Mouse (Mus musculus) heart, embryonic 13.5 days (tissue): ENCODE results near the gene Nme2. TPM values are rescaled to one million over a fixed set of nuclear protein-coding genes. Genes with fewer than 3 reads are reported as not detected.

Experiments
- ATAC-seq: fragments of 200-750 bp; cut with Nextera tagmentation; 2 replicates; pipeline ENCODE4 v1.8.0; 2017; ENCODE audit warnings: moderate TSS enrichment; ENCODE audit not compliant: insufficient number of reproducible peaks, low FRiP score, low TSS enrichment; ENCODE audit errors: extremely low read depth
- H3K27ac ChIP-seq: fragments of 300-500 bp; sonication (generic); replicated peaks from 2 replicates; pipeline ENCODE4 v1.5.1; 2015; ENCODE audit warnings: moderate library complexity, mild to moderate bottlenecking, inconsistent platforms
- H3K27me3 ChIP-seq: fragments of 300-500 bp; sonication (generic); replicated peaks from 2 replicates; pipeline ENCODE4 v1.6.1; 2015; ENCODE audit warnings: mild to moderate bottlenecking, inconsistent platforms
- H3K36me3 ChIP-seq: fragments of 300-500 bp; sonication (generic); 2 replicates; pipeline ENCODE4 v1.6.1; 2015; ENCODE audit warnings: mild to moderate bottlenecking, inconsistent platforms
- H3K4me1 ChIP-seq: fragments of 300-500 bp; sonication (generic); 2 replicates; pipeline ENCODE4 v1.6.1; 2015; ENCODE audit warnings: inconsistent platforms
- H3K4me2 ChIP-seq: fragments of 300-500 bp; sonication (generic); 2 replicates; pipeline ENCODE4 v1.6.1; 2015; ENCODE audit warnings: inconsistent platforms, mild to moderate bottlenecking, moderate library complexity
- H3K4me3 ChIP-seq: fragments of 300-500 bp; sonication (generic); 2 replicates; pipeline ENCODE4 v1.5.1; 2015; ENCODE audit warnings: moderate library complexity, mild to moderate bottlenecking, inconsistent platforms
- H3K9ac ChIP-seq: fragments of 300-500 bp; sonication (generic); 2 replicates; pipeline ENCODE4 v1.6.1; 2015; ENCODE audit warnings: inconsistent platforms, mild to moderate bottlenecking, moderate library complexity
- H3K9me3 ChIP-seq: fragments of 300-500 bp; sonication (generic); 2 replicates; pipeline ENCODE4 v1.6.1; 2016; ENCODE audit warnings: inconsistent platforms
- WGBS: fragments of 180-500 bp; shearing (Covaris S2); methylation state at CpG from one replicate; pipeline ENCODE4 v1.1.7; 2015; ENCODE audit warnings: mixed read lengths; 5-methylcytosine and 5-hydroxymethylcytosine counted together
- polyA plus RNA-seq: library from polyadenylated mRNA; unstranded; fragments of >200 nt; fragmentation: Nextera tagmentation; extraction: Ambion mirVana; gene quantifications from 2 replicates; pipeline ENCODE4 v1.2.1, GENCODE M21; 2015

Nme2 gene
- polyA plus RNA-seq, 1 experiment from 2014 or later: 325 TPM

DNA sequence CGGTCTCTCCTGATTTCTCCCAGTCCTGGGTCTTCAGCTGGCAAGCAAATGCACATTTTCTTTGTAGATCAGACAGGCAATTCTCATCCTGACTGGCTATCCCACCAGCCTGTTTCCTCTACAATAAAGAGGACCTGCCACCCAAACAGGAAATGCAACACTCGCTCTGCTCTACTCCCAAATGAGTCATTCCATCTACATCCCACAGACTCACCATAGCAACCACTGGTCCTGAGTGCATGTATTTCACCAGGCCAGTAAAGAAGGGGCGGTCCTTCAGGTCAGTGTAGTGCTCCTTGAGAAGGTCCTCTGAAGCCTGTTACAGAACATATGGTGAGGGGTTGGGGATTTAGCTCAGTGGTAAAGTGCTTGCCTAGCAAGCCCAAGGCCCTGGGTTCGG lies 7.0 kb upstream of the Nme2 start:
- peaks cover 81% of the 10 kb centered on the region for H3K36me3 ChIP-seq
- no peak for ATAC-seq
- no peak overlapping the region for H3K4me2 ChIP-seq
- no peak overlapping the region for H3K4me3 ChIP-seq
- peaks cover 12% of the 10 kb centered on the region for H3K4me1 ChIP-seq
- no peaks in the 10 kb centered on the region for H3K9me3 ChIP-seq
- H3K27me3 ChIP-seq: no peaks in the 10 kb centered on the region
- whole genome bisulfite sequencing: 87% methylated on average over 4 of the region's 4 CpGs
- H3K27ac ChIP-seq: no peak overlapping the region
- H3K9ac ChIP-seq: no peak overlapping the region

DNA sequence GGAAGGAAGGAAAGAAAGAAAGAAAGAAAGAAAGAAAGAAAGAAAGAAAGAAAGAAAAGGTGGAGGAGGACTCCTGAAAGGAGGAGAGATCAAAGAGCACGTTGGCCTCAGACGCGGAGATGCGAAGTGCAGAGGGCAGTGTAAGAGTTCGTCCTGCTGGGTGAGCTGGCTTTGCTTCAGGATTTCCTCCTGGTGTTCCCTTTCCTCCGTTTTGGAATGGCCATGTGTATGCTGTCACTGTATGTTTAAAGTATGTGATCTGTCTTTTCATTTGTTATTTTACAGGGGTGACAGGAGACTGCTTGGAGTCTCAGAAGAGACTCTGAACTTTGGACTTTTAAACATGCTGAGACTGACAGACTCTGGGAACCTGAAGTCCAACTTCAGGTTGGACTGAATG lies 5.4 kb upstream of the Nme2 start:
- ATAC-seq: no peak
- H3K9me3 ChIP-seq: no peaks in the 10 kb centered on the region
- peaks cover 6% of the 10 kb centered on the region for H3K4me1 ChIP-seq
- no peak overlapping the region for H3K9ac ChIP-seq
- H3K4me3 ChIP-seq: no peak overlapping the region
- no peak overlapping the region for H3K4me2 ChIP-seq
- H3K27ac ChIP-seq: no peak overlapping the region
- peaks cover 86% of the 10 kb centered on the region for H3K36me3 ChIP-seq
- 87% methylated on average over 6 of the region's 6 CpGs for WGBS
- H3K27me3 ChIP-seq: no peaks in the 10 kb centered on the region

DNA sequence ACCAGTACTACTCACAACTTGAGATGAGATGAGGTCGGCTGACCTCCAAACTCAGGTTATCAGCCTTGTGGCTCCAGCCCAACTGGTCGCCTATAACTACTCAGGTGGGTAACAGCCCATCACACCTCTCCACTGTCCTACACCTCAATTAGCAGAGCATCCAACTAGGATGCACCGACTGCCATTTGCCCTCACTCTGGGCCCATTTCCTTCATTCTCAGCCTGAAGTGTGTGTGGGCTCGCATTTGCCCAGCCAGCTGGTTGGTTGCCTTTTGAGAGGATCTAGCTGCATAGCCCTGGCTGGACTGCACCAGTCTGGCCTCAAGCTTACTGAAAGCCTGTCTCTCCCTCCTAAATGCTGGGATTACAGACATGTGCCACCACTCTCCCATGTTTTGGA lies 1.7 kb upstream of the Nme2 start:
- Histone ChIP-seq H3K4me1 (peaks cover 29% of the 10 kb centered on the region), H3K4me3 (no peak overlapping the region), H3K27me3 (no peaks in the 10 kb centered on the region), H3K9me3 (no peaks in the 10 kb centered on the region), H3K27ac (no peak overlapping the region), H3K36me3 (peaks cover 67% of the 10 kb centered on the region), H3K4me2 (no peak overlapping the region), H3K9ac (no peak overlapping the region)
- no peak for ATAC-seq
- 65% methylated on average over 4 of the region's 4 CpGs for WGBS

DNA sequence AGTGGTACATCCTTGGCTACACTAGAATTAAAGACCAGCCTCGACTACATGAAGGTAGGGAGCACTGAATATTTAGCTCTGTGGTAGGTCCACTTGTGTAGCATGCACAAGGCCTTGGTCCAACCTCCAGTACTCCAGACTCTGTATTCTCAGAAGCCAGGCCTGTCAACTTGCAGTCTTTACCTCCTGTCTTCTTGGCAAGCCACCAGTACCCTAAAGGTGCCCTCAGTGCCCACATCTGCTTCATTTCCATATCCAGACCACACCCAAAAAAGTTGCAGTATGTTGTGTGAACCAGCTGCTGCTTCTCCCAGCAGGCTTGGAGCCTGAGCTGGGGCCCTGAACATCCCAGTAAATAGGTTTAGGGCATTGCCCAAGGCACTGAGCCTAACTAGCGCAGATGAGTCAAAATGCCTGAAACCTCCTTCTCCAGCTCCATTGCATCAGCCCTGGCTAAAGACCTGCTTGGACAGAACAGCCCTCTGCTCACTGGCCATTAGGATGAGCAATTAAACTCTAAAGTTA lies 1.0 kb upstream of the Nme2 start:
- H3K36me3 ChIP-seq: peaks cover 67% of the 10 kb centered on the region
- no peak overlapping the region for H3K9ac ChIP-seq
- no peak overlapping the region for H3K4me2 ChIP-seq
- no peak overlapping the region for H3K4me3 ChIP-seq
- no peak for ATAC-seq
- peaks cover 36% of the 10 kb centered on the region for H3K4me1 ChIP-seq
- H3K27me3 ChIP-seq: no peaks in the 10 kb centered on the region
- no peaks in the 10 kb centered on the region for H3K9me3 ChIP-seq
- no peak overlapping the region for H3K27ac ChIP-seq
- 90% methylated on average over 2 of the region's 2 CpGs for WGBS

DNA sequence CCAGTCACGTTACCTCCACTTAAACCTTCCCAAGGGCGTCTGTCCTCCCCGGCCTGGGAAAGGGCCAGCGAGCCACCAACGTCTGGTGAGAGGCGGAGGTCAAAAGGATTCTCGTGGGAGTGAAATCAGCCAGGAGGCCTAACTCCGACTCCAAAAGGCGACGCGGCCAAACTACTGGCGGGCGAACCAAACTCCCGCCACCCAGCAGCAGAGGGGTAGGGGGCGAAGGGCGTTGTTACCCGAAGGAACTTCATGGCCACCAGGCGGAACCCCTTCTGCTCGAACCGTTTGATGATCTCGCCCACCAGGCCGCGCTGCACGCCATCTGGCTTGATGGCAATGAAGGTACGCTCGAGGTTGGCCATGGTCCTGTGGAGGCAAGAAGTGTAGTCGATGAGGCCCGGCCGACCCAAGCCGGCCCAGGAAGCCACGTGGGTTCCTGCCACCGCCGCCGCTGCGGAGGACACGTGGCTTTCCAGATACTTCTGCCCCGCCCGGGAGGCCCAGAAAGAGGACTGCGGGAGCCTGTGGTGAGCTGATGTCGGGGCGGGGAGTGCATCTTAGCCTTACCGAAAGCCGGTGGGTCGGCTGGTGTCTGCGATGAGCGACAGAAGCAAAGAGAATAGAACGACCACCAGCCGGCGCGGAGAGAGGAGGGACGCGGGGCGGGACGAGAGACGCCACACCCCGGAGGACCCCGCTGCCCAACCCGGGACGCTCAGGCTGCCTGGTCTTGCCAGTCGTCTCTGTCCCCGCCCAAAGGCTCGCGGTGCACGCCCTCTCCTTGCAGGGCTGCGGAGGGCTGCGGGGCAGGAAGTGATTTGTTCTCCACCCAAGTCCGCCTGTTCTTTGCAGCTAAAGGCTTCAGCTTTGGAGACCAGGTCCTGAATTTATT lies 556 bp downstream of the Nme2 start:
- WGBS: under 1% methylated on average over 67 of the region's 67 CpGs
- peak; percentile 91 for ATAC-seq
- Histone ChIP-seq H3K4me2 (peak overlapping the region; percentile 86), H3K9ac (peak overlapping the region; percentile 87), H3K27me3 (no peaks in the 10 kb centered on the region), H3K36me3 (peaks cover 68% of the 10 kb centered on the region), H3K9me3 (no peaks in the 10 kb centered on the region), H3K4me3 (peak overlapping the region; percentile 71), H3K27ac (peak overlapping the region; percentile 94), H3K4me1 (peaks cover 36% of the 10 kb centered on the region)

DNA sequence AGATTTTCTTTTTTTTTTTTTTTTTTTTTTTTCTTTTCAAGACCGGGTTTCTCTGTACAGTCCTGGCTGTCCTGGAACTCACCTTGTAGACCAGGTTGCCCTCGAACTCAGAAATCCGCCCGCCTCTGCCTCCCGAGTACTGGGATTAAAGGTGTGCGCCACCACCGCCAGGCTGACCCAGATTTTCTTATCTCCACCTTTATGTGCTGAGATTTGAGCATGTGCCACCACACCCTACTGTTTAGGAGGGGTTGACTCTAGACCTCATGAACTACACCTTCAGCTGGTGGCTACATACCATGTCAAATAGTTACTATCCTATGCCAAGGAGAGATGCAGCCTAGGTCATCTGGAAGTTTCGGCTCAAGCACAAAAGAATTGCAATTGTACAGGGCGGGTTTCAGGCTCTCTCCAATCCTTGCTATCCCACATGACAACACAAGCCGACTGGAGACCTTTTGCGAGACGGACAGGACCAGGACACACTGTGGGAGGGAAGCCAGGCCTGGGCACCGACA lies 1.3 kb downstream of the Nme2 start:
- Histone ChIP-seq H3K27ac (peak overlapping the region; percentile 94), H3K9ac (peak overlapping the region; percentile 87), H3K4me3 (peak overlapping the region; percentile 71), H3K27me3 (no peaks in the 10 kb centered on the region), H3K36me3 (peaks cover 68% of the 10 kb centered on the region), H3K9me3 (no peaks in the 10 kb centered on the region), H3K4me2 (peak overlapping the region; percentile 86), H3K4me1 (peaks cover 36% of the 10 kb centered on the region)
- 35% methylated on average over 13 of the region's 13 CpGs for WGBS
- no peak for ATAC-seq

DNA sequence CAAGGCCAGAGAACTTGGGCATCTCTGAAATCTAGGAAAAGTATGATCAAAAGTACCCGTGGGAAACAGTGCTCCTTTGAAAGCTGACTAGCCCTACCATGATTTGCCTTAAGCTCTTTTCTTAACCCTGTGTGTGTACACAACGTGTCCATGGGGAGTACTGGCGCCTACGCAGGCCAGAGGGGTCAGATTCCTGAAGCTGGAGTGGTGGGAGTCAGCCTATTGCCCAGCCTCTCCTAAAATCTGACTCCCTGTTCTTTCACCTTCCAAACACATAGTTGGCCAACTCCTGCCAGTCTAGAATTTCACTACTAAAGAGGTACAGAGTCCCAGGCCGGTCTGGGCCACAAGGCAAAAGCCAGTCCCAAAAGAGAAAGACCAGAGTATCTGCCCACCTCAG lies 3.7 kb downstream of the Nme2 start:
- Histone ChIP-seq H3K36me3 (peaks cover 63% of the 10 kb centered on the region), H3K4me2 (no peak overlapping the region)
- 77% methylated on average over 5 of the region's 5 CpGs for WGBS

DNA sequence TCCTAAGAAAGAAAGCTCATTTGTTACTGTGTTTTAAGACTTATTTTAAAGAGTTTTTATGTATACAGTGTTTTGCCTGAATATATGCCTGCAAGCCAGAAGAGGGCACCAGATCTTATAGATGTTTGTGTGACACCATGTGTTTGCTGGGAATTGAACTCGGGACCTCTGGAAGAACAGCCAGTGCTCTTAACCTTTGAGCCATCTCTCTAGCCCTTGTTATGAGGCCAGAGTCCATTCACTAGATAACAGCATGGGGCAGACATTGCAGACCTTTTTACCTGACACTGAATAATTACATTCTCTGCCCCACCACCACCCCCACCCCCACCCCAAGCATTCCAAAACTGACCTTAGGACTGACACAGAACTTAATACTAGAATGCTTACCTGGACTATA lies 6.0 kb downstream of the Nme2 start:
- WGBS: 86% methylated on average over 1 of the region's 1 CpGs
- Histone ChIP-seq H3K4me3 (no peak overlapping the region), H3K9me3 (no peaks in the 10 kb centered on the region), H3K4me2 (no peak overlapping the region), H3K4me1 (peaks cover 26% of the 10 kb centered on the region), H3K9ac (no peak overlapping the region), H3K36me3 (peaks cover 72% of the 10 kb centered on the region), H3K27me3 (no peaks in the 10 kb centered on the region), H3K27ac (no peak overlapping the region)
- ATAC-seq: no peak

More for the DNA sequence above, 3.7 kb downstream of the Nme2 start:
- no peaks in the 10 kb centered on the region for H3K9me3 ChIP-seq
- H3K27me3 ChIP-seq: no peaks in the 10 kb centered on the region
- H3K4me3 ChIP-seq: no peak overlapping the region
- no peak overlapping the region for H3K9ac ChIP-seq
- no peak for ATAC-seq
- no peak overlapping the region for H3K27ac ChIP-seq
- H3K4me1 ChIP-seq: peaks cover 36% of the 10 kb centered on the region

DNA sequence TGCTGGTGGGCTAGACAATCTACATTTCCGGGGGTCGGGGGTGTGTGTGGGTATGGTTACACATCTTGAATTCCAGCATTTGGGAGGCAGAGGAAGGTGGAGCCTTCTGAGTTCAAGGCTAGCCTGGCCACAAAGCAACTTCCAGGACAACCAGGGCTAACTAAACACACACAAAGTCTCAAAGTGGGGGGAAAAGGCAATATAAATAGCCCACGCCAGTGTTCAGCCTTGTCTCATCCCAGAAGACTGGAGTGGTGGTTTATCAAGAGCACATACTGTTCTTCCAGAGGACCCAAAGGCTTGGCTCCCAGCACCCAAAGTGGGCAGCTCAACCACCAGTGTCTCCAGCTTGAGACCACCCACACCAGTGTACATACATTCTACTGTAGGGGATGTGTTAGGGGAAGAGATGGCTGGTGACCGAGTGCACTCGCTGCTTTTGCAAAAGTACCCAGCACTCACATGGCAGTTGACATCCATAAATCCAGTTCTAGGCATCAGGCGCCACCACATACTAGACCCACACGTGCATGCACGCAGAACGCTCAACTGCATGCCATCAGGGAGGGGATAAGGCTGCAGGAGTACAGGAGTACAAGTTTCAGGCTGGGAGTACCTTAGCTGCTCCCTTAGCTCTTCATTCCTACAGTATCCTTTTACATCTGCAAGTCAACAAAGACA lies 7.0 kb downstream of the Nme2 start:
- Histone ChIP-seq H3K4me2 (no peak overlapping the region), H3K27me3 (no peaks in the 10 kb centered on the region), H3K4me1 (peaks cover 18% of the 10 kb centered on the region), H3K4me3 (no peak overlapping the region), H3K36me3 (peaks cover 77% of the 10 kb centered on the region), H3K9me3 (no peaks in the 10 kb centered on the region), H3K9ac (no peak overlapping the region), H3K27ac (no peak overlapping the region)
- ATAC-seq: no peak
- WGBS: 81% methylated on average over 9 of the region's 9 CpGs

DNA sequence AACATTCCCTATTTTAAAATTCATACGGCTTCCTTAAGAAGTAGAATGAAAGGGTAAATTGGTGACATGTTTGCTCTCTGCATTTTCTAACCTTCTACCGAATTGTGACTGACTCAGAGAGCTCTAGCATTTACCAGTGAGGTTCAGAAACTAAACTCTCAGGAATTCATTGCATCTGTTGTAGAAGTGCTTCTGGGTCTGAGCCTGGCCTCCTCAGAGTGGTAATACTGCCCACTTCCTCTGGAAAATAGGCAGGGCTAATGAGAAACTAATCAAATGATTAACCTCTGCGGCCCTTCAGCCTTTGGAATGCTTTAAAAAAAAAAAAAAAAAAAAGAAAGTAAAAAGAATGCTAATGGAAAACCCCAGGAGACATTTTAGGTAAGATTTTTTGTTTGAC lies 11.1 kb downstream of the Nme2 start:
- Histone ChIP-seq H3K4me3 (no peak overlapping the region), H3K36me3 (peaks cover 67% of the 10 kb centered on the region), H3K27ac (no peak overlapping the region), H3K4me1 (no peaks in the 10 kb centered on the region), H3K27me3 (no peaks in the 10 kb centered on the region), H3K4me2 (no peak overlapping the region), H3K9me3 (no peaks in the 10 kb centered on the region), H3K9ac (no peak overlapping the region)
- ATAC-seq: no peak
- 84% methylated on average over 3 of the region's 3 CpGs for WGBS

DNA sequence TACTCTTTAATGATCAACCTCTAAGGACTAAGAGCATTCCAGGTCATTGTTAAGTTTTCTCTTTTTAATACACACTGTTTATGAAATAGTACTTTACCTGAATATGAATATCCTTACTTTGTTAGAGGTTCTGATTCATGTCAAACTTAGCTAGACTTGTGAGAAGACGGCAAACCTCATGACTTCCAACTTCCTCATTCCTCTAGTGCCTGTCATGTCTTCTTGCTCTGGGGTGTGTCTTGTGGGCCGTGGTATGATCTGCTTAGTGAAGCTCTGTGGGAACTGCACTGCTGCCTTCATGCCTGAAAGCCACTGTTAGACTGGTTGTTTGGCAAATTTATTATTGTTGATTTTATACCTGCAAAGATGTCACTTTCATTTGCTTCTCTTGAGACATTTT lies 15.2 kb downstream of the Nme2 start:
- no peak overlapping the region for H3K4me2 ChIP-seq
- H3K27me3 ChIP-seq: no peaks in the 10 kb centered on the region
- H3K4me3 ChIP-seq: no peak overlapping the region
- 46% methylated on average over 2 of the region's 2 CpGs for WGBS
- ATAC-seq: no peak
- no peaks in the 10 kb centered on the region for H3K9me3 ChIP-seq
- H3K36me3 ChIP-seq: peaks cover 72% of the 10 kb centered on the region
- H3K9ac ChIP-seq: no peak overlapping the region
- no peaks in the 10 kb centered on the region for H3K4me1 ChIP-seq
- H3K27ac ChIP-seq: no peak overlapping the region
